In genomic region chr11:114495520-114495921, GRCm38 (mm10) we compare ENCODE assay signal across 10 mouse cellular contexts.
DNase-seq lines count a peak whose midpoint lies in the region; ATAC-seq and TF ChIP-seq lines count a peak whose summit lies in the region.
"Had no signal": no experiment of that assay in that cellular context is flagged by ENCODE, and none has a peak within 500 bp of the region (broad histone marks: within the 10 kb centered on the region; RNA-seq: fewer than 3 reads in every experiment).

No protein-coding gene starts in this region.

- no peak overlapping the region; the same call in 1 of the 2 replicates for H3K4me2 ChIP-seq in hindbrain, embryonic 16.5 days (ENCODE audit: low read length)
- H3K4me2 ChIP-seq: liver, embryonic 11.5 days had no signal

- no peak for TF ChIP-seq CTCF in left cerebral cortex, adult 2 months (IDR thresholded peaks at IDR 0.05)

- H3K9me3 ChIP-seq in hindbrain, embryonic 16.5 days (ENCODE audit: control insufficient read depth, low read length), result no peaks in the 10 kb centered on the region

- WGBS in hindbrain, embryonic 16.5 days, result 29% methylated on average over 5 of the region's 5 CpGs

- intact Hi-C loops in left cerebral cortex, postnatal 4 days (cut with DNase I), result no loop called here
- intact Hi-C loops in left cerebral cortex, adult 2 months (cut with DNase I), result no loop called here

- H3K9ac ChIP-seq in hindbrain, embryonic 16.5 days (ENCODE audit: low read depth, low read length), result no peak overlapping the region

- H3K4me1 ChIP-seq in hindbrain, embryonic 16.5 days (ENCODE audit: control insufficient read depth, insufficient read depth, low read depth, low read length), result peaks cover 10% of the 10 kb centered on the region

- ATAC-seq in cerebellum, adult (ENCODE audit: insufficient number of reproducible peaks, low FRiP score, low TSS enrichment), result peak; percentile 32; the same call in 1 of the 2 replicates
- peak; percentile 79 for ATAC-seq in hindbrain, embryonic 16.5 days
- no peak for ATAC-seq in erythroblast, adult 5-6 weeks (replicated peaks; ENCODE audit: low FRiP score, poor library complexity, severe bottlenecking)

- peaks cover 2% of the 10 kb centered on the region for H3K27me3 ChIP-seq in hindbrain, embryonic 16.5 days (replicated peaks; ENCODE audit: control insufficient read depth, insufficient read depth, low read length)

- DNase-seq in cerebellum, adult 9-10 months, result no peak
- peak; percentile 88 for DNase-seq in left cerebral cortex, postnatal 4 days
- DNase-seq in left cerebral cortex, adult 2 months (ENCODE audit: extremely low spot score in 1 of 2, low spot score in 2 of 2), result no peak
- DNase-seq in Muller cell, postnatal 12 days (ENCODE audit: inconsistent ontology term), result peak; percentile 13
- DNase-seq in urinary bladder, postnatal 36 days (ENCODE audit: low spot score in 2 of 2), result no peak

- H3K36me3 ChIP-seq in hindbrain, embryonic 16.5 days (ENCODE audit: control insufficient read depth, insufficient read depth, low read length), result no peaks in the 10 kb centered on the region

- no peak overlapping the region for H3K27ac ChIP-seq in left cerebral cortex, adult 2 months
- peak overlapping the region; percentile 16; the same call in 1 of the 2 replicates for H3K27ac ChIP-seq in hindbrain, embryonic 16.5 days (ENCODE audit: low read depth, low read length)
- H3K27ac ChIP-seq: layer of hippocampus, adult 2 months had no signal

- no peak overlapping the region for H3K4me3 ChIP-seq in left cerebral cortex, adult 2 months
- H3K4me3 ChIP-seq in hindbrain, embryonic 16.5 days (ENCODE audit: low read length), result no peak overlapping the region
- H3K4me3 ChIP-seq: layer of hippocampus, adult 2 months had no signal

Comparison
In these comparisons a context has a peak if more than half of its experiments do, and no peak if none do; other contexts are left out.
1. DNase-seq: peak in left cerebral cortex, postnatal 4 days (single experiment) and Muller cell, postnatal 12 days (single experiment); none in cerebellum, adult 9-10 months (single experiment), left cerebral cortex, adult 2 months (0 of 2) and urinary bladder, postnatal 36 days (0 of 2).